Mouse (Mus musculus) lung, adult 2 months (tissue): Measurements from ENCODE around the gene Dytn.
"Not testable (repeated sequence)": the region's sequence is repeated elsewhere in the genome, so short reads cannot be mapped to it uniquely, and the experiment has no call there.

ENCODE experiments used
- CTCF ChIP-seq: fragments of 200-500 bp; IDR thresholded peaks from 2 replicates; pipeline ENCODE4 v1.5.1; 2011; ENCODE audit warnings: mild to moderate bottlenecking, low read length, control low read depth; ENCODE audit not compliant: insufficient read depth
- POLR2A ChIP-seq: fragments of 200-500 bp; IDR thresholded peaks from 2 replicates; pipeline ENCODE4 v1.6.1; 2011; ENCODE audit warnings: low read depth, mild to moderate bottlenecking, control low read depth, low read length, borderline replicate concordance; ENCODE audit errors: extremely low read depth

DNA sequence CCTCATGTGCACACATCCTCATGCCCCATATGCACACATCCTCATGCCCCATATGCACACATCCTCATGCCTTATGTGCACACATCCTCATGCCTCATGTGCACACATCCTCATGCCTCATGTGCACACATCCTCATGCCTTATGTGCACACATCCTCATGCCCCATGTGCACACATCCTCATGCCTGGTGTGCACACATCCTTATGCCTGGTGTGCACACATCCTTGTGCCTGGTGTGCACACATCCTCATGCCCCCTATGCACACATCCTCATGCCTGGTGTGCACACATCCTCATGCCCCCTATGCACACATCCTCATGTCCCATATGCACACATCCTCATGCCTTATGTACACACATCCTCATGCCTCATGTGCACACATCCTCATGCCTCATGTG is 56.3 kb downstream of the Dytn start:
- TF ChIP-seq CTCF, POLR2A: not testable (repeated sequence)
